Mouse (Mus musculus): ENCODE results near the gene Dnm3. TPM values are rescaled to one million over a fixed set of nuclear protein-coding genes. Genes with fewer than 3 reads are reported as not detected.

The Dnm3 gene
- polyA plus RNA-seq, 1 experiment from 2014 or later, result 35.6 TPM

- POLR2A ChIA-PET, result no interaction called here
- CTCF ChIA-PET, result interaction anchor here (1.0 kb wide), 1 partner anchor 19 kb away, joined by 3 read pairs; no protein-coding TSS in a partner anchor
- in situ Hi-C loops (cut with MboI; ENCODE audit: low pct_unique_long_range_greater_than_20kb), result loop anchor here (10.0 kb wide), 1 partner anchor 106 kb away; no protein-coding TSS in a partner anchor
- DNase-seq (ENCODE audit: low read depth, low spot score) (no peak), ATAC-seq (no peak)
- TF ChIP-seq CTCF (IDR thresholded peaks at IDR 0.05), result no peak
- no peaks in the 10 kb centered on the region for H3K27me3 ChIP-seq
Measured at GRCm38 (mm10) chr1:162471089-162471488, 6.7 kb downstream of the Dnm3 start.

GRCm38 (mm10) chr1:162469752-162470280 is 8.0 kb downstream of the Dnm3 start:
- POLR2A ChIA-PET, result no interaction called here
- in situ Hi-C loops (cut with MboI; ENCODE audit: low pct_unique_long_range_greater_than_20kb), result loop anchor here (10.0 kb wide), 1 partner anchor 105 kb away; no protein-coding TSS in a partner anchor
- no peak for DNase-seq (ENCODE audit: low read depth, low spot score)
- ATAC-seq, result no peak
- CTCF ChIA-PET, result no interaction called here
- no peaks in the 10 kb centered on the region for H3K27me3 ChIP-seq
- TF ChIP-seq CTCF (IDR thresholded peaks at IDR 0.05), result no peak

GRCm38 (mm10) chr1:162463676-162464075 is 14.2 kb downstream of the Dnm3 start:
- no peak for TF ChIP-seq CTCF (IDR thresholded peaks at IDR 0.05)
- CTCF ChIA-PET, result interaction anchor here (2.1 kb wide), 1 partner anchor 16 kb away, joined by 5 read pairs; no protein-coding TSS in a partner anchor
- peak; percentile 44 for ATAC-seq
- no peak for DNase-seq (ENCODE audit: low read depth, low spot score)
- POLR2A ChIA-PET, result no interaction called here
- no peaks in the 10 kb centered on the region for H3K27me3 ChIP-seq
- in situ Hi-C loops (cut with MboI; ENCODE audit: low pct_unique_long_range_greater_than_20kb), result no loop called here

GRCm38 (mm10) chr1:162458711-162459110 is 19.1 kb downstream of the Dnm3 start:
- DNase-seq (ENCODE audit: low read depth, low spot score) (no peak), ATAC-seq (no peak)
- in situ Hi-C loops (cut with MboI; ENCODE audit: low pct_unique_long_range_greater_than_20kb), result no loop called here
- ChIA-PET POLR2A (no interaction called here), CTCF (interaction anchor here (1.3 to 1.6 kb wide), 2 partner anchors 10 to 20 kb away, joined by 3 read pairs; no protein-coding TSS in a partner anchor)
- no peaks in the 10 kb centered on the region for H3K27me3 ChIP-seq
- TF ChIP-seq CTCF (IDR thresholded peaks at IDR 0.05), result no peak

GRCm38 (mm10) chr1:162456861-162457260 is 21.0 kb downstream of the Dnm3 start:
- ChIA-PET CTCF (no interaction called here), POLR2A (no interaction called here)
- ATAC-seq (no peak), DNase-seq (ENCODE audit: low read depth, low spot score) (no peak)
- in situ Hi-C loops (cut with MboI; ENCODE audit: low pct_unique_long_range_greater_than_20kb), result no loop called here
- H3K27me3 ChIP-seq, result no peaks in the 10 kb centered on the region
- no peak for TF ChIP-seq CTCF (IDR thresholded peaks at IDR 0.05)

GRCm38 (mm10) chr1:162456406-162456805 is 21.4 kb downstream of the Dnm3 start:
- POLR2A ChIA-PET, result no interaction called here
- no peak for TF ChIP-seq CTCF (IDR thresholded peaks at IDR 0.05)
- DNase-seq (ENCODE audit: low read depth, low spot score) (no peak), ATAC-seq (no peak)
- in situ Hi-C loops (cut with MboI; ENCODE audit: low pct_unique_long_range_greater_than_20kb), result no loop called here
- CTCF ChIA-PET, result no interaction called here
- no peaks in the 10 kb centered on the region for H3K27me3 ChIP-seq

GRCm38 (mm10) chr1:162453578-162453977 is 24.3 kb downstream of the Dnm3 start:
- DNase-seq (ENCODE audit: low read depth, low spot score), result peak; percentile 86
- CTCF ChIA-PET, result interaction anchor here (1.9 to 2.2 kb wide), 2 partner anchors 56 to 95 kb away, joined by 7 to 8 read pairs; no protein-coding TSS in a partner anchor

GRCm38 (mm10) chr1:162453030-162453429 is 24.8 kb downstream of the Dnm3 start:
- no peaks in the 10 kb centered on the region for H3K27me3 ChIP-seq
- DNase-seq (ENCODE audit: low read depth, low spot score) (no peak), ATAC-seq (no peak)
- TF ChIP-seq CTCF (IDR thresholded peaks at IDR 0.05), result no peak
- in situ Hi-C loops (cut with MboI; ENCODE audit: low pct_unique_long_range_greater_than_20kb), result no loop called here
- ChIA-PET POLR2A (interaction anchor here (1.4 kb wide), 1 partner anchor 93 kb away, joined by 6 read pairs; no protein-coding TSS in a partner anchor), CTCF (interaction anchor here (1.0 to 2.2 kb wide), 5 partner anchors 9 to 94 kb away, joined by 3 to 8 read pairs (median 5); no protein-coding TSS in a partner anchor)

More at GRCm38 (mm10) chr1:162453578-162453977, 24.3 kb downstream of the Dnm3 start:
- no peak for TF ChIP-seq CTCF (IDR thresholded peaks at IDR 0.05)
- ATAC-seq, result peak; percentile 96
- no peaks in the 10 kb centered on the region for H3K27me3 ChIP-seq
- in situ Hi-C loops (cut with MboI; ENCODE audit: low pct_unique_long_range_greater_than_20kb), result no loop called here
- POLR2A ChIA-PET, result interaction anchor here (1.4 kb wide), 1 partner anchor 94 kb away, joined by 6 read pairs; no protein-coding TSS in a partner anchor

GRCm38 (mm10) chr1:162449161-162449909 is 28.5 kb downstream of the Dnm3 start:
- no peaks in the 10 kb centered on the region for H3K27me3 ChIP-seq
- no peak for ATAC-seq
- in situ Hi-C loops (cut with MboI; ENCODE audit: low pct_unique_long_range_greater_than_20kb), result no loop called here
- POLR2A ChIA-PET, result no interaction called here
- TF ChIP-seq CTCF (IDR thresholded peaks at IDR 0.05), result no peak
- CTCF ChIA-PET, result interaction anchor here (1.2 to 1.4 kb wide), 2 partner anchors 10 to 13 kb away, joined by 3 to 5 read pairs; no protein-coding TSS in a partner anchor
- no peak for DNase-seq (ENCODE audit: low read depth, low spot score)

- CTCF ChIA-PET, result interaction anchor here (0.7 to 1.6 kb wide), 5 partner anchors 12 to 293 kb away, joined by 3 to 5 read pairs (median 4); no protein-coding TSS in a partner anchor
- POLR2A ChIA-PET, result no interaction called here
- no peak for TF ChIP-seq CTCF (IDR thresholded peaks at IDR 0.05)
- DNase-seq (ENCODE audit: low read depth, low spot score) (no peak), ATAC-seq (no peak)
- no peaks in the 10 kb centered on the region for H3K27me3 ChIP-seq
- in situ Hi-C loops (cut with MboI; ENCODE audit: low pct_unique_long_range_greater_than_20kb), result no loop called here
Measured at GRCm38 (mm10) chr1:162444805-162445204, 33.0 kb downstream of the Dnm3 start.

- CTCF ChIA-PET, result no interaction called here
- in situ Hi-C loops (cut with MboI; ENCODE audit: low pct_unique_long_range_greater_than_20kb), result no loop called here
- POLR2A ChIA-PET, result no interaction called here
- H3K27me3 ChIP-seq, result no peaks in the 10 kb centered on the region
- no peak for ATAC-seq
- no peak for DNase-seq (ENCODE audit: low read depth, low spot score)
- TF ChIP-seq CTCF (IDR thresholded peaks at IDR 0.05), result no peak
Measured at GRCm38 (mm10) chr1:162439576-162439975, 38.3 kb downstream of the Dnm3 start.
